Mouse (Mus musculus): Measurements from ENCODE around the gene B3gntl1. TPM values are rescaled to one million over a fixed set of nuclear protein-coding genes. Genes with fewer than 3 reads are reported as not detected.
A peak's percentile ranks its signal among the peaks of the same experiment; 100 is the strongest.

The B3gntl1 gene
- polyA plus RNA-seq, 1 experiment from 2014 or later: 5.1 TPM

GRCm38 (mm10) chr11:121709278-121709677, 36.3 kb upstream of the B3gntl1 start:
- no peak for DNase-seq (ENCODE audit: low spot score)
- Histone ChIP-seq H3K27ac (replicated peaks; ENCODE audit: low read depth, low read length) (no peak overlapping the region), H3K4me1 (ENCODE audit: control insufficient read depth, insufficient read depth, low read length) (no peaks in the 10 kb centered on the region), H3K36me3 (replicated peaks; ENCODE audit: control insufficient read depth, insufficient read depth, low read depth, low read length) (no peaks in the 10 kb centered on the region), H3K9ac (replicated peaks; ENCODE audit: low read length) (no peak overlapping the region), H3K4me2 (ENCODE audit: low read depth, low read length) (no peak overlapping the region), H3K9me3 (replicated peaks; ENCODE audit: control insufficient read depth, low read length) (no peaks in the 10 kb centered on the region), H3K4me3 (ENCODE audit: low read depth, low read length) (no peak overlapping the region), H3K27me3 (ENCODE audit: control insufficient read depth, insufficient read depth, low read length) (peaks cover 1% of the 10 kb centered on the region)
- 76% methylated on average over 4 of the region's 4 CpGs for WGBS
- no peak for ATAC-seq (replicated peaks; ENCODE audit: insufficient number of reproducible peaks, low FRiP score, low TSS enrichment, low read depth)

GRCm38 (mm10) chr11:121706521-121707005, 33.6 kb upstream of the B3gntl1 start:
- Histone ChIP-seq H3K4me2 (ENCODE audit: low read depth, low read length) (no peak overlapping the region), H3K27ac (replicated peaks; ENCODE audit: low read depth, low read length) (no peak overlapping the region), H3K9ac (replicated peaks; ENCODE audit: low read length) (no peak overlapping the region), H3K36me3 (replicated peaks; ENCODE audit: control insufficient read depth, insufficient read depth, low read depth, low read length) (no peaks in the 10 kb centered on the region), H3K4me3 (ENCODE audit: low read depth, low read length) (no peak overlapping the region), H3K4me1 (ENCODE audit: control insufficient read depth, insufficient read depth, low read length) (0 out of 2 replicates have a peak, but pooled peaks cover 3% of the 10 kb centered on the region), H3K27me3 (ENCODE audit: control insufficient read depth, insufficient read depth, low read length) (peaks cover 9% of the 10 kb centered on the region), H3K9me3 (replicated peaks; ENCODE audit: control insufficient read depth, low read length) (no peaks in the 10 kb centered on the region)
- 26% methylated on average over 7 of the region's 7 CpGs for WGBS
- ATAC-seq (replicated peaks; ENCODE audit: insufficient number of reproducible peaks, low FRiP score, low TSS enrichment, low read depth) (no peak), DNase-seq (ENCODE audit: low spot score) (peak; percentile 61)

- H3K4me1 ChIP-seq (ENCODE audit: control insufficient read depth, insufficient read depth, low read length): 0 out of 2 replicates have a peak, but pooled peaks cover 3% of the 10 kb centered on the region
- no peak for ATAC-seq (replicated peaks; ENCODE audit: insufficient number of reproducible peaks, low FRiP score, low TSS enrichment, low read depth)
- H3K36me3 ChIP-seq (replicated peaks; ENCODE audit: control insufficient read depth, insufficient read depth, low read depth, low read length): no peaks in the 10 kb centered on the region
- 15% methylated on average over 16 of the region's 16 CpGs for WGBS
- peak overlapping the region; percentile 68 for H3K4me3 ChIP-seq (ENCODE audit: low read depth, low read length)
- DNase-seq (ENCODE audit: low spot score): no peak
- peaks cover 9% of the 10 kb centered on the region for H3K27me3 ChIP-seq (ENCODE audit: control insufficient read depth, insufficient read depth, low read length)
- no peak overlapping the region for H3K9ac ChIP-seq (replicated peaks; ENCODE audit: low read length)
- no peaks in the 10 kb centered on the region for H3K9me3 ChIP-seq (replicated peaks; ENCODE audit: control insufficient read depth, low read length)
- peak overlapping the region; percentile 99 for H3K4me2 ChIP-seq (ENCODE audit: low read depth, low read length)
- no peak overlapping the region for H3K27ac ChIP-seq (replicated peaks; ENCODE audit: low read depth, low read length)
Measured at GRCm38 (mm10) chr11:121703619-121704215, 30.8 kb upstream of the B3gntl1 start.

- 0 out of 2 replicates have a peak, but pooled peaks cover 3% of the 10 kb centered on the region for H3K4me1 ChIP-seq (ENCODE audit: control insufficient read depth, insufficient read depth, low read length)
Measured at GRCm38 (mm10) chr11:121702895-121703618, 30.1 kb upstream of the B3gntl1 start.

GRCm38 (mm10) chr11:121702111-121702894, 29.4 kb upstream of the B3gntl1 start:
- H3K4me3 ChIP-seq (ENCODE audit: low read depth, low read length): peak overlapping the region; percentile 68
- H3K27me3 ChIP-seq (ENCODE audit: control insufficient read depth, insufficient read depth, low read length): peaks cover 9% of the 10 kb centered on the region
- H3K27ac ChIP-seq (replicated peaks; ENCODE audit: low read depth, low read length): no peak overlapping the region
- peak overlapping the region; percentile 99 for H3K4me2 ChIP-seq (ENCODE audit: low read depth, low read length)
- H3K9me3 ChIP-seq (replicated peaks; ENCODE audit: control insufficient read depth, low read length): no peaks in the 10 kb centered on the region
- ATAC-seq (replicated peaks; ENCODE audit: insufficient number of reproducible peaks, low FRiP score, low TSS enrichment, low read depth): peak; percentile 85
- peak; percentile 83 for DNase-seq (ENCODE audit: low spot score)
- peak overlapping the region; percentile 58 for H3K9ac ChIP-seq (replicated peaks; ENCODE audit: low read length)
- 0 out of 2 replicates have a peak, but pooled peaks cover 3% of the 10 kb centered on the region for H3K4me1 ChIP-seq (ENCODE audit: control insufficient read depth, insufficient read depth, low read length)
- H3K36me3 ChIP-seq (replicated peaks; ENCODE audit: control insufficient read depth, insufficient read depth, low read depth, low read length): no peaks in the 10 kb centered on the region
- 1% methylated on average over 67 of the region's 69 CpGs for WGBS

More at GRCm38 (mm10) chr11:121702895-121703618, 30.1 kb upstream of the B3gntl1 start:
- H3K36me3 ChIP-seq (replicated peaks; ENCODE audit: control insufficient read depth, insufficient read depth, low read depth, low read length): no peaks in the 10 kb centered on the region
- peak; percentile 55 for DNase-seq (ENCODE audit: low spot score)
- H3K27me3 ChIP-seq (ENCODE audit: control insufficient read depth, insufficient read depth, low read length): peaks cover 9% of the 10 kb centered on the region
- no peak overlapping the region for H3K27ac ChIP-seq (replicated peaks; ENCODE audit: low read depth, low read length)
- peak; percentile 19; the same call in 1 of the 2 replicates for ATAC-seq (replicated peaks; ENCODE audit: insufficient number of reproducible peaks, low FRiP score, low TSS enrichment, low read depth)
- H3K9me3 ChIP-seq (replicated peaks; ENCODE audit: control insufficient read depth, low read length): no peaks in the 10 kb centered on the region
- under 1% methylated on average over 40 of the region's 40 CpGs for WGBS
- peak overlapping the region; percentile 68 for H3K4me3 ChIP-seq (ENCODE audit: low read depth, low read length)
- H3K4me2 ChIP-seq (ENCODE audit: low read depth, low read length): peak overlapping the region; percentile 99
- H3K9ac ChIP-seq (replicated peaks; ENCODE audit: low read length): peak overlapping the region; percentile 58

DNA sequence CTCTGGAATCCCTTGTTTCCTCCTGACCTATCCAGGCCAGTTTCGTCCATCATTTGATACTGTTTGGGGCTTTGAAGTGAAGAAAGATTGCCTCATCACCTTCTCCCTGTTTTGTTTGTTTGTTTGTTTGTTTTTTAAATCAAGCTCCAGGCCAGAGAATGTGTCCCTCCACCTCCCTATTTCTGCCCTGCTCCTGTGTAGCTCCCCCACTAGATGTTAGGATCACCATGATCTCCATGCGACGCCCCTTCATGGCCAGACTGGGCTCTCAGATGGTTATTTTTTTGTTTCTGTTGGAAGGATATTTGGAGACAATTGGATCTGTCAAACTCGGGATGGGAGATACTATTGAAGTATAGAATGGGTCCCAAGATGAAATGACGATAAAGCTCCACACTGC, 28.3 kb upstream of the B3gntl1 start, which contains the start of gene Metrnl:
TSS of gene Metrnl (plus strand) at position 301 of the 400 bp plus-strand sequence.
- H3K9ac ChIP-seq (replicated peaks; ENCODE audit: low read length): peak within 1 kb of the TSS; percentile 58
- 0 out of 2 replicates have a peak, but pooled peaks cover 3% of the 10 kb centered on the region for H3K4me1 ChIP-seq (ENCODE audit: control insufficient read depth, insufficient read depth, low read length)
- WGBS: 86% methylated on average over 5 of the region's 5 CpGs
- H3K9me3 ChIP-seq (replicated peaks; ENCODE audit: control insufficient read depth, low read length): no peaks in the 10 kb centered on the region
- H3K36me3 ChIP-seq (replicated peaks; ENCODE audit: control insufficient read depth, insufficient read depth, low read depth, low read length): no peaks in the 10 kb centered on the region
- DNase-seq (ENCODE audit: low spot score) (no peak), ATAC-seq (replicated peaks; ENCODE audit: insufficient number of reproducible peaks, low FRiP score, low TSS enrichment, low read depth) (no peak)
- no peak within 1 kb of the TSS for H3K27ac ChIP-seq (replicated peaks; ENCODE audit: low read depth, low read length)
- H3K4me3 ChIP-seq (ENCODE audit: low read depth, low read length): peak within 1 kb of the TSS; percentile 68
- H3K27me3 ChIP-seq (ENCODE audit: control insufficient read depth, insufficient read depth, low read length): peaks cover 9% of the 10 kb centered on the region
- peak within 1 kb of the TSS; percentile 99 for H3K4me2 ChIP-seq (ENCODE audit: low read depth, low read length)

GRCm38 (mm10) chr11:121698381-121698955, 25.5 kb upstream of the B3gntl1 start:
- Histone ChIP-seq H3K4me3 (ENCODE audit: low read depth, low read length) (no peak overlapping the region), H3K36me3 (replicated peaks; ENCODE audit: control insufficient read depth, insufficient read depth, low read depth, low read length) (no peaks in the 10 kb centered on the region), H3K4me1 (ENCODE audit: control insufficient read depth, insufficient read depth, low read length) (0 out of 2 replicates have a peak, but pooled peaks cover 3% of the 10 kb centered on the region), H3K9ac (replicated peaks; ENCODE audit: low read length) (no peak overlapping the region), H3K9me3 (replicated peaks; ENCODE audit: control insufficient read depth, low read length) (no peaks in the 10 kb centered on the region), H3K27me3 (ENCODE audit: control insufficient read depth, insufficient read depth, low read length) (peaks cover 5% of the 10 kb centered on the region), H3K4me2 (ENCODE audit: low read depth, low read length) (no peak overlapping the region), H3K27ac (replicated peaks; ENCODE audit: low read depth, low read length) (no peak overlapping the region)
- 68% methylated on average over 5 of the region's 5 CpGs for WGBS
- ATAC-seq (replicated peaks; ENCODE audit: insufficient number of reproducible peaks, low FRiP score, low TSS enrichment, low read depth) (no peak), DNase-seq (ENCODE audit: low spot score) (no peak)

All from embryonic facial prominence, embryonic 11.5 days (tissue).